Mouse (Mus musculus) urinary bladder, postnatal 25 days (tissue): Measurements from ENCODE around the gene Pithd1.
A peak's percentile ranks its signal among the peaks of the same experiment; 100 is the strongest.
"Not testable (repeated sequence)": the region's sequence is repeated elsewhere in the genome, so short reads cannot be mapped to it uniquely, and the experiment has no call there.

Experiments used
- DNase-seq: peaks from one replicate; pipeline ENCODE4 v3.0.0; 2022; ENCODE audit warnings: low spot score

Gene Pithd1

DNA sequence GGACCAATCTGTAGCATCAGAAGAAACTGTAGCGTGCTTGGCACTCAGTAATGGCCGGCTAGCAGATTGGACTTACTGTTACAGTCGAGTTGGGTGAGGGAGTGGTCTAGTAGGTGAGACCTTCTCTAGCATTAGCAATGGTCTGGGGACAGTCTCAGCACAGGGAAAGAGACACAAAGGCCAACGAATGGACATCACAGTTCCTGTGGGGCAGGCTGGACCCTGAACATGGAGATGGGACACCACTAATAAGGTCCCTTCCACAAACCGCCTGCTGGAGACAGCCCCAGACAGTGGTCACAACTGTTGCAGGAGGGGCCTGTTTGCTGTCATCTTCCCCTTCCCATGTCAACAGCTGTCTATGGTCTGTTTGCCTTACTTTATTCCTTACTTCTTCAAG lies 25.4 kb downstream of the Pithd1 start:
- no peak for DNase-seq

- DNase-seq = peak; percentile 88
Measured at GRCm38 (mm10) chr4:135960717-135961116, 26.3 kb downstream of the Pithd1 start.

DNA sequence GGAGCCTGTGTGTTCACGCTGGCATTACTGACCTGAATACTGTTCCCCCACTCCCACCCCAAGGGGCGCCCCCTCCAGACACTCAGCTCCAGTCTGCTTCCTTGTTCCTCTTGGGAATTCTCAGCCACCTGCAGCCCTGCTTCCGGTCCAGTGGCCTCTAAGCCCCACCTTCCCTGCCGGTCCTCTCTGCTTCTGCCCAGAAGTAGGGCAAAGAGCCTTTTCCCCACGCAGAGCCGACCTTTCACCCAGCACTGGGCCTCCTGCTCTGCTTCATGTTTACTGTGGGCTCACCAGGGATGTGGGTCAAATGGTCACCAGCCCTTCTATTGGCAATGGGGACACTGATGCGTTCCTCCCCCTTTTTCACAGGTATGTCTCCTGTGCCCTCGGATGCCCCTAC lies 28.7 kb downstream of the Pithd1 start:
- no peak for DNase-seq

DNA sequence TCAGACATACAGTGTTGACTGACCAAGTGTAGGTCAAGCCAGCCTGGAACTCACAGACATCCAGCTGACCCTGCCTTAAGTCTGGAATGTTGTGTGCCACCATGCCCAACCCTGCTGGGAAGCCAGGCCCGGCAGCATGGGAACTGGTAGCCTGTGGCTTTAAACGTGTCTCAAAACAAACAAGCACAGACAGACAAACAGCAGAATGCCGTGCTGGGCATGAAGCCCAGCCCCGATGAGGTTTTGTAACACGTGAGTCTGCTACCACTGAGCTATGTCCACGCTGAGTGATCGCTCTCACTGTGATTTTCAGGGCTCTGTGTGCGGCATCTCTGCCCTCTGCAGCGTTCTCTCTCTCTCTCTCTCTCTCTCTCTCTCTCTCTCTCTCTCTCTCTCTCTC lies 31.2 kb downstream of the Pithd1 start:
- no peak for DNase-seq

DNA sequence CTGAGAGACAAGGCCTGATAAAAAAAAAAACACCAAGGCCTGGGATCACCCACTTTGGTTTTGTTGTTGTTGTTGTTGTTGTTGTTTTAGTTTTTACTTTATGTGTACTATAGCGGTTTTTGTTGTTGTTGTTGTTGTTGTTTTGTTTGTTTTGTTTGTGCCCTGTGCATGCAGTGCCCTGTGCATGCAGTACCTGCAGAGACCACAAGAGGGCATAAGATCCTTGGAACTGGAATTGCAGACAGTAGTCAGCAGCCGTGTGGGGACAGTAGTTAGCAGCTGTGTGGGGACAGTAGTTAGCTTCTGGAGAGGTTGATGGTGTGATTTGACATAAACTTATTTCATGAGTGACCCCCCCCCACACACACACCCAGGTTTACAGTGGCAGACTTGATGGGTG lies 32.8 kb downstream of the Pithd1 start:
- peak; percentile 76 for DNase-seq

GRCm38 (mm10) chr4:135953179-135953578 lies 33.9 kb downstream of the Pithd1 start:
- no peak for DNase-seq

DNA sequence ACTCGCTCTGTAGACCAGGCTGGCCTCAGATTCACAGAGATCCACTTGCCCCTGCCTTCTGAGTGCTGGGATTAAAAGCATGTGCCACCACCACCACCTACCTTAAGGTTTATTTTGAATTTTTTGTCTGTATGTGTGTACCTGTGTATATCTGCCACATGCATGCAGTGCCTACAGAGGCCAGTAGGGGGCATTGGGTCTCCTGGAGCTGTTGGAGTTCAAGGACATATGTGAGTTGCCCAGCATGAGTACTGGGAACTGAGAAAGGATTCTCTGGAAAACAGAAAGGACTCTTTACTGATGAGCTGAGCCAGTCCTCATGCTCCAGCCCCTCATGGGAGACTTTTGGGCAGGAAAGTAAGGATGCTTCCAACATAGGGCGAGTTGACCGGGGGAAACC lies 35.6 kb downstream of the Pithd1 start:
- DNase-seq = no peak

- no peak for DNase-seq
Measured at GRCm38 (mm10) chr4:135950365-135950764, 36.7 kb downstream of the Pithd1 start.

DNA sequence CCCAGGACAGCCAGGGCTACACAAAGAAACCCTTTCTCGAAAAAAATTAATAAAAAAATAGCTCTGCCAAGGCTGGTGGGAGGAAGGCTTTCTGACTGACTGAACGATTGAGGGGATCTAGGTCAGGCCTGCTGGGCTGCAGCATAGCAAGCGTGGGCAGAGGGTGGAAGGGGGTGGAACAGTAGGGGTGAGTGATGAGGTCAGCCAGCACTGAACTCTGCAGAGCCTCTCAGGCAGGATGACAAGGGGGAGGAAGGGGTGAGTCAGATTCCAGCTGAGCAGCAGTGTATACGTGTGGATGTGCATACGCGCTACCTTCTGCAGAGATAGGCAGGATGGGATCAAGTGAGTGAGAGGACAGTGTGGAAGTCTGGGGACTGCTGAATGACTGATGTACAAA lies 37.2 kb downstream of the Pithd1 start:
- no peak for DNase-seq

DNA sequence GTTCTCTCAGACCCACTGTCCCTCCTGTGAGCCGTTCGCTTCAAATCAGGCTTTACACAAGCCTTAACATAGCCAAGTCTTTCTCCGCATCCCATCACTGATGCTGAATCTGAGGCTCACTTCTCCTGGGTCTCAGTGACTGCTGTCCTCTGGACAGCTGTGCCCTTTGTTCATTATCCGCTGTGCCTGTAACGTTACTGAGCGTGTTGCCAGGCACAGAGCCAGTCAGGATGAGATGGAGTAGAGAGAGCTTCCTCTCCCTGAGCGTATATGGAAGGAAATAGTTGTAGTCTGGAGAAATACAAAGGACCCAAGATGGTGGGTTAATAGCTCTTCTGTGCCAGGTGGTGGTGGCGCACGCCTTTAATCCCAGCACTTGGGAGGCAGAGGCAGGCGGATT lies 37.6 kb downstream of the Pithd1 start:
- DNase-seq = no peak

DNA sequence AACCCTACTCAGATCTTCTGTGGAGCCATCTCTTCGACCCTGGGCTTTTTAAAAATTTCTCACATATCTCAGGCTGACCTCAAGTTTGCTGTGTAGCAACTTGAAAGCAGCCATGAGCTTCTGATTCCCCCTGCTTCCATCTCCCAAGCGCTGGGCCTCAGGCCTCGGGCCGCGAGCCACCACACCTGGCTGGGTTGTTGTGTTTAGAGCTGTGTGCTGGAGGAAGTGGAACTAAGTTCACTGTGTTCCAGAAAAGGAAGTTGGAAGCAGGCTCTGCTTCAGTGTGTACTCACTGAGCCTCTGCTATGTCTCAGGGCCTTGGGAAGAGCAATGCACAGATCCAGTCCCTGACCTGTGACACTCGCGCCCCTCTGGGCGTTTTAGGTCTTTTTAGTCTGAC lies 38.9 kb downstream of the Pithd1 start:
- DNase-seq = no peak

DNA sequence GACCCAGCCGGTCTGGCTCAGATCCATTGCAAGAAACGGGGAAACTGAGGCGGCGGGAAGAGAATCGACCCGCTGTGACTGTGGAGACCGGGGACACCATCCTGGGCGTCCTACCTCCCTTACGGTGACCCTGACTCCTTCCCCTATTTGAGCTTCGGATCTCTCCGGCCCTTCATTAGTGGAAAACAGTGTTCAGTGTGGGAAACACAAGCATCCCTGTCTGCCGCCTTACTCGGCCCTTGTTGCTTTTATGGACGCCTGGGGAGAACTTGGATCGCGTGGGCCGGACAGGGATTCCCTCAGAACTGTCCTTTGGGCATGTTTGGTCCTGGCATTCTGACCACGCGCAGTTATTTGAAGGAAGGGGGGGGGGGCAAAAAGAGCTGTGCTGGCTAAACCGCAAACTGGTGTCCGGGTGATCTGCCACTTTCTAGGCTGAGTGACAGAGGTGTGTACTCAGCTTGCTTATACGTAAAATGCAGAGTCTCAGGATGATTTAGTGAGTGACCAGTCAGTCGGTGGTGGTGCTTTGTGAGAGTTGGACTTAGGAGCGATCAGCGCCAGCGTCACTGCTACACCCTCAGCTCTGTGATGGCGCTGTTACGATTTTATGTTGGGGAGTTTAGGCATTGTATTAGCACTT lies 40.3 kb downstream of the Pithd1 start:
- DNase-seq = no peak

DNA sequence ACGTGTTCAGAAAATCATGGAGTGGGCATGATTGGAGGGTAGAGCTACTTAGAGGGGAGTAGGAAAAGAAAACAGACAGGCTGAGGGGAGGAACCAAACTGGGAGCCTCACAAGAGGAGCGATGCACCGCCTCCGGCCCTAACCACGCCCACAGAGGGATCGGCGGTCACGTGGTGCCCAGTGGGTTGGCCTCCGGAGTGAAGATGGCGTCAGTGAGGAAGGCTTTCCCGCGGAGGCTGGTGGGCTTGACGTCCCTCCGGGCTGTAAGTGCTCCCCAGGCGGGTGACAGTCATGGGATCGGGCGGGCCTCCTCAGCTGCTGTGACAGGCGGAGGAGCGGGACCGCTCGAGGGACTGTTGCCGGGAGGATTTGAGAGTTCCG lies 40.8 kb downstream of the Pithd1 start, which contains the start of gene Hmgcl:
Gene Hmgcl (plus strand): TSS at position 171 of the 381 bp plus-strand sequence.
- peak; percentile 93 for DNase-seq

DNA sequence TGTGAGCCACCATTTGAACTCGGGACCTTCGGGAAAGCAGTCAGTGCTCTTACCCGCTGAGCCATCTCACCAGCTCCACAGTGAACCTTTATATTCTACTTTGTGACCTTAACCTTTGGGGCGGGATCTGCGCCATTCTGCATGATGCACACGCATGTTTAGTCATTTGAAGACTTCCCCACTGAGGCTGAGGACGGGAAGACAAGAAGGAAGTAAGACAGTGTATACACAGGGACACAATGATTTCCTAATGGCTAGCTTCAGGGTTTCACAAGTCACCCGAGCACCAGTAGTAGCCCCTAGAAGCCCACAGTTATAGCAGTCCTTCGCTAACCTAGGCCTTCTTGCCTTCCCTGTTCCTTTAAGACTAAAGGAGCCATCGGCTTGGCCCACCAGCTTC lies 41.4 kb downstream of the Pithd1 start:
- no peak for DNase-seq

DNA sequence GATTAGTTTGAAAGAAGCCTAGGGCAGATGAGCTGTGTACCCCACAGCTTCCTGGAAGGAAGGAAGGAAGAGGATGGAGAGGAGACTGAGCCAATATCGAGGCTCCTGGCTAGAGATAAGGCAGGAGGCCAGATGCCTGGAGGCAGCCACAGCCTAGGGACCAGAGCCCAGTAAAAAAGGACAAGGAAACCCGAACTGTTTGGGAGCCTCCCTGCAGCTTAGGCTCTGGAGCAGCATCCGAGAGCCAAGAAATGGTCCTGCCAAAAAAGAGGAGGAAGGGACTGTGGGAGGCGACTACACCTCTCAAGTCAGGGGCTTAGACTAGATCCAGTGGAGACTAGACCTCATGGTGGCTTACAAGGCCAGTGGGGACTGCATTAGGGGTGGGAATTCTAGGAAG lies 43.7 kb downstream of the Pithd1 start:
- DNase-seq = no peak

DNA sequence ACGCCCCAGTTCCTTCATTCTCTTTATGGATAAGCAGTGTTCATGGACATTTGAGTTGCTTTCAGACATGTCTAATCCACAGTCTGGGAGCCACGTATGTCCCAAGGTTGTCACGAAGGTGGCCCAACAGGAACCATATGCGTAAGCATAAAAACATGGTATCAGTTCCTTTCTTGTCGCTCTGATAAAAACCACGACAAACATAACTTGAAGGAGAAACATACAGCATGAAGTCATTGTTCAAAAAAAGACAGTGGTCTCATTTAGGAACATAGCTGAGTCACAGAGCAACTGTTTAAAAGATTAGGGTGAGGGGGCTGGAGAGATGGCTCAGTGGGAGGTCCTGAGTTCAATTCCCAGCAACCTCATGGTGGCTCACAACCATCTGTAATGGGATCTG lies 44.9 kb downstream of the Pithd1 start:
- no peak for DNase-seq

GRCm38 (mm10) chr4:135941026-135941425 lies 46.0 kb downstream of the Pithd1 start:
- not testable (repeated sequence) for DNase-seq

DNA sequence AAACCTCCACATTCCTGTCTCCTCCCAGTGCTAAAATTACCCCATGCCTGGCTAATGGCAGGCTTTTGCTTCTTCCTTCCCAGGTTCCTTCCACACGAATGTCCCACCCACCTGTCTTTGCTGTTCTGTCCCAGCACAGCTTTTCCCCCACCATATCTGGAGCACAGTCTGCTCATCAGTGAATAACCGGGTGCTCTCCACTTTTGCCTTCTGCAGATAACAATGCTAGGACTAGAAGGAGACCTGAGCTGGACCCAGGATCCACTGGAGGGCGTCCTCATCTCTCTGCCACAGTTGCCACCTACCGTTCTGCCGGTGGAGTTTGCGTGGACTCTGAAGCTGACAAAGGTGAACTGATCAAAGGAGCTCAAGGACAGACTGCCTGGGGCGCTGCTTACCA lies 48.2 kb downstream of the Pithd1 start:
- DNase-seq = no peak

DNA sequence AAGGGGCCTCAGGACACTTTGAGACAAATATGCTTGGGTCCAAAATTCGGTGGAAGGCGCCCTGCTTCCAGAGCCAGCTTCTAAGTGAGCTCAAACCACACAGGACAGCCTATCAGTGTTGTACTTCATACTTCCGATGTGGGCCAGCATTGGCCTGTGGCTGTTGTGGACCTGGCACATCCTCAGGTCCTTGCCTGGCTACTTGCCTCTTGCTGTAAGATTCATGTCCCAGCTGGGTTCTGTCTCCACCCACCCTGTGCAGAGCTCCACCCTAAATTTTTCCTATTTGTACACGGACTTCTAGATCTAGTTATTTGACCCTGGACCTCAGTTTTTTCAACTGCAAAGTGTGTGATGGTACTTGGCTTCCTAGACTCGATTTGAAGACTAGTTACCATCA lies 51.6 kb downstream of the Pithd1 start:
- DNase-seq = peak; percentile 52

DNA sequence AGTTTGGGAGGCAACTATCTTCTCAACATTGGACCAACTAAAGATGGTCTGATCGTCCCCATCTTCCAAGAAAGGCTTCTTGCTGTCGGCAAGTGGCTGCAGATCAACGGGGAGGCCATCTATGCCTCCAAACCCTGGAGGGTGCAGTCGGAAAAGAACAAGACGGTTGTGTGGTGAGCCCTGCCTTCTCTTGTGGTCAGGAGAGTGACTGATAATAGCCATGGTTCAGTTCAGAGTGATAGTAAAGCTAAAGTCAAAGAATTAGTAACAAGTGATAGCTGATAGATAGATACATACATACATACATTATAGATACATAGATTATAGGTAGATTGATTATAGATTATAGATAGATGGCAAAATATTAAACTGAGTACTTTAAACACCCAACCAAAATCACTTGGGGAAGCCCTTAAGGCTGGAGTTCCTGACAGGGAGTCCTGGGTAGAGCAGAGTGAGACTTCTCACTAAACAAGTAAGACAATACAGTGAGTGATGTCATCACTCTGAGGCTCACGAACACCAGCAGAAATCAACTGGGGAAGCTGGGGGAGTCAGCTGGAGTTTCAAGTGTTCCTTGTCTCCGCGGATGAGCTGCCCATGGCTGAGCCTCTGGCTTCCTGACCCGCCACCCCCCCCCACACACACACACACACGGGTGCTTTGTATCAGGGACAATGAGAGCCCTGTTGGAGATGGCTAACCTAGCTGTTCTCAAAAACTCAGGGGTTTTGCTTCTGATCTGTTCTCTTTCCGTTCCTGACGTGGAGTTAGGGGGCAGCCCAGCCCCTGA lies 52.2 kb downstream of the Pithd1 start:
- no peak for DNase-seq

DNA sequence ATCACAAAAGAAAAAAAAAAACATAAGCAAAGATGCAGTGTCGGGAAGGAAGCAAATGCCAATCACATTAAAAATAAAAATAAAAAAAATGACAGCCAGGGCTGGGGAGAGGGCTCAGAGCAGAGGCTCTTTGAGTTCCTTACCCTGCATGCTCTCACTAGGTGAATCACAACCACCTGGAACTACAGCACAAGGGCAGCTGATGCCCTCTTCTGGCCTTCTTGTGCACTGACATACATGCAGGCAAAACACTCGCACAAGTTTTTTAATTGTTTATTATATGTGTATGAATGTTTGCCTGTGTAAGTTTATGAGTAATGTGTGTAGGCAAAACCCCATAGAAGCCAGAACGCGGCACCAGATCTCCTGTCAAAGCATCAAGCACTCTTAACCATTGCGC lies 55.2 kb downstream of the Pithd1 start:
- DNase-seq = no peak

GRCm38 (mm10) chr4:135930239-135930638 lies 56.8 kb downstream of the Pithd1 start:
- no peak for DNase-seq

- DNase-seq = no peak
Measured at GRCm38 (mm10) chr4:135929828-135930227, 57.2 kb downstream of the Pithd1 start.

DNA sequence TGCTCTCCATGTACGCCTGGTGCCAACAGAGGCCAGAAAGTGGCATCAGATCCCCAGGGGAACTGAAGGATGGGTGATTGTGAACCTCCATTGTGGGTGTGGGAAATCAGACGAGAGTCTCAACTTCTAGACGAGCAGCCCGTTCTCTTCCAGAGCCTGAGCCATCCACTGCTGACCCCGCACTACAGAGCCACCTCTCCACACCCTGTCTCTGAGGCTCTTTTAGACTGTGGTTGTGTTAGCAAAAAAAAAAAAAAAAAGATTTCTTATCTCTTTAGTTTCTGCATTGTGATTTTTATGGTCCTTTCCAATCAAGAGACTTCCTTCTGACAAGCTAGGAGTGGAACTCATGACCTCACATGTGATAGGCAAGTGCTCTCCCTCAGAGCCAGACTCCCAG lies 57.7 kb downstream of the Pithd1 start:
- no peak for DNase-seq
